Mouse (Mus musculus) cerebellum, adult 2 months (tissue): ENCODE data around the gene Agpat3.

ENCODE experiments used
- CTCF ChIP-seq: fragments of 200-500 bp; IDR thresholded peaks from 2 replicates; pipeline ENCODE4 v1.5.1; 2011; ENCODE audit warnings: low read depth, mild to moderate bottlenecking, control low read depth, low read length, moderate library complexity, borderline replicate concordance; ENCODE audit not compliant: insufficient read depth
- POLR2A ChIP-seq: fragments of 200-500 bp; IDR thresholded peaks from 2 replicates; pipeline ENCODE4 v1.6.1; 2011; ENCODE audit warnings: low read length, control low read depth, borderline replicate concordance; ENCODE audit not compliant: insufficient read depth

DNA sequence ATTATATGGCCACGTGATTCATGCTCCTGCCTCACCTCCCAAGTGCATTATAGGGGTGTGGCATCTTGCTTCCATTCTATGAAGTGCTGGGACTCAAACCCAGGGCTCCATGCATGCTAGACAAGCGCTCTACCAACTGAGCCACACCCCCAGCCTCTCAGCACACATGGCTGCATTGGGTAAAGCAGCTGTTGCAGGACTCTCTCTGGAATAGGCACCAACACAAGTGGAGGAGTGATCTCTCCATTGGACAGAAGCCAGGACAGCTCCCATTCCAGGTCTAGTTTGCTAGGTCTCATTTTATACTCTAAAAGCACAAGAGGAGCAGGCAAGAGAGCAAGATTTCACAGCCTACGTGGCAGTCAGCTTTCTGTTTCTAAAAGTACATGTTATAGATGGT is 31.3 kb upstream of the Agpat3 start:
- TF ChIP-seq POLR2A (no peak), CTCF (no peak)
